Mouse (Mus musculus): Measurements from ENCODE around the gene Tbc1d8b. TPM values are rescaled to one million over a fixed set of nuclear protein-coding genes. Genes with fewer than 3 reads are reported as not detected.
"Not testable (repeated sequence)": the region's sequence is repeated elsewhere in the genome, so short reads cannot be mapped to it uniquely, and the experiment has no call there.

Gene Tbc1d8b
- 1 to 10 TPM; 5.3 to 6.1 (median 5.6) TPM for total RNA-seq (2022)

- peak; percentile 90 for DNase-seq (ENCODE audit: low spot score)
Measured at GRCm38 (mm10) chrX:139684775-139685695, at the start of gene Tbc1d8b. Gene Tbc1d8b, plus strand, starts transcription at chrX:139684996.

- DNase-seq (ENCODE audit: low spot score): no peak
Measured at GRCm38 (mm10) chrX:139639744-139640143, 45.1 kb upstream of the Tbc1d8b start.

DNA sequence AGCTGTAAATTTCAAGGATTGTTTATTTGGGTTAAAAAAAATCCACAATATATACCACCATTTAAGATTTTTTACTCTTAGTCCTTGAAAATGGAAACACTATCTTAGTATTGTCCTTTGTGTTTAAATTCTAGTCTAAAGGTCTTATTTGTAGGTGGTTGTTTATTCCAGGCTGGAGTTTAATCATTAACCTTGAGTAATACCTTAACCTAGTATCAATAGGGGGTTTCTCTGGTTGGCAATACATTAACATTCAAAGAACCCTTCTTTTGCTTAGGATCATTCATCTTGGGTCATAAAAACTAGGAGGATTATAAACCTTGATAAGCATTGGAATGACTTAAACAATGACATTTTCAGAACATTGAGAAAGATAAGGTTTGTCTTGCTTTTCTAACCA lies 44.4 kb upstream of the Tbc1d8b start:
- no peak for DNase-seq (ENCODE audit: low spot score)

GRCm38 (mm10) chrX:139652226-139652625 lies 32.6 kb upstream of the Tbc1d8b start:
- no peak for DNase-seq (ENCODE audit: low spot score)

DNA sequence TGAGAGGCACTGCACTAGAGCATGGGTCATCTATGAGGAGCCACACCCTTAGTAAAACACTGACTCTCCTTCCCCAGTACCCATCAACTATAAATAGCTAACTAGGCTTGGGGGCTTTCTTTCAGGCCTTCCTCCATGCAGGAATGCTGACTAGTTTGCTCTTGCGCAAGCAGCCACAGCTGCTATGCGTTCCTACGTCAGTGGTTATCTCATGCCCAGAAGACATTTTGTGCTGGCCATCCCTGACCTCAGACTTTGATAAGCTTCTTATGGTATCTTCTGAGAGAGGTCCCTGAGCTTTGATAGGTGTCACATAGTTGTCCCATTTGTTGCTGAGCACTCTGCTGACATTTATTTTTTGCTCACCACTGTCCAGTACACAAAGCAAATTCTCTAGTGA lies 31.5 kb upstream of the Tbc1d8b start:
- no peak for DNase-seq (ENCODE audit: low spot score)

DNA sequence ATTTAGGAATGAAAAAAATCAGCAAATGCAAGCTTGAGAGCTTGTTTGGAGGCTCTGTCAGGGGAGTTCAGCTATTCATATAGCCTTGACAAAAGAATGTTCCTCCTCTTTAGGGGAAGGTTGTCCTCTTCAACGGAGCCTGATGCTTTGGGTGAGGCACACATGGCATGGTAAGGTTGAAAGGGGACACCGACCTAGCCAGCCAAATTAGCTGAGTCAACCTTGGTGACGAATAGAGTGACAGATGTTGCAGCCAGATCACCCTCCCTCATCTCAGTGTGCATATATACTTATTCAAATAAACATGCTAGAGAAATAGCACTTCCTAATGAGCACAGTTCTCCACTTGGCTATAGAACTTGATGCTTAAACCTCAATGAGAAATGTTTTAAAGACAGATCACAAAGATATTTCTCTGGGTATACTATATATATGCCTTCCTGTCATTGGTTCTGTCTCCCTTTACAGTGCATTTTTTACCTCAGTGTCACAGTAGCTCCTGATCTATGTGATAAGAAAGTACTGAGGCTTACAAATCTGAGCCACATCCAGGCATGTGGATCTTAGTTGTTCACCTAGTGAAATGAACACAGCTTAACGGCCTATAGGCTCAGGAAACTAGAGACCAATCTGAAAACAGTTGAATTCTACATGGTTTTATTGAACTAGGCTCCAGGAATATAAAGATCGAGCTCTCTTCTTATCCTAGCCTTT lies 30.3 kb upstream of the Tbc1d8b start:
- DNase-seq (ENCODE audit: low spot score): no peak

GRCm38 (mm10) chrX:139662111-139662510 lies 22.7 kb upstream of the Tbc1d8b start:
- no peak for DNase-seq (ENCODE audit: low spot score)

DNA sequence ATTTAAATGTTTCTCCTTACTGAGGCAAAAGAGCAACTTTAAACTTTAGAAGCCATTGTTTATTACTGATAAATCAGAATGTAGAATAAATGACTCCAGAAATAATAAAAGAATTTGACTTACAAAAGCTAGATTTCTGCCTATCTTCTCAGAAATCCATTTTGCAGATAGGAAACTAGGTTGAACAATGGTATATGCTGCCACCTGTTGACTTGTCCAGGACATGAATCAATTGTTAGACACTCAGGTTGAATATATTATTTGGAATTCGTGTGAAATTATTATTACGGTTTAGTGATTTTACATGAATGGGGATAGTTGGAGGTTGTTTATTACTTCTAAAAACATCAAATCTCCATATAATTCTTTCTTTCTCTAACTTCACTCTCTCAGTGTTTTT lies 19.0 kb upstream of the Tbc1d8b start:
- DNase-seq (ENCODE audit: low spot score): no peak

DNA sequence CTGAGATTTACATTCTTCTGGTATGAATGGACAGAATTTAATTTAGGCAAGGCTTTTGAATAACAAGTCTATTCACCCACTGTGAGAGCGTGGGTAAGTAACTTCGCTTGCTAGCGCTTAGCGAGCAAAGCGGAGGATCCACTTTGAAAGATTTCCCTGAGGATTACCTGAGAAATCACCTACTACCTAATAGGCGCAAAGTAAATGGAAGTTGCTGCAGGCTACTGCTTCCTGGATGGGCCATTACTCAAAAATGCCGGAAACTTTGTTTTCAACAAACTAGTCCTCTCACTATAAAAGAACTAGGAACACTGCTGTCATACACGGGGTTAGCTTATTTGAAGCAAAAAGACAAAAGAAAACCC lies 404 bp upstream of the Tbc1d8b start:
- no peak for DNase-seq (ENCODE audit: low spot score)

- no peak for DNase-seq (ENCODE audit: low spot score)
Measured at GRCm38 (mm10) chrX:139714381-139714780, 29.6 kb downstream of the Tbc1d8b start, which contains the start of gene Gm15013. Gene Gm15013, minus strand, starts transcription at chrX:139714481.

DNA sequence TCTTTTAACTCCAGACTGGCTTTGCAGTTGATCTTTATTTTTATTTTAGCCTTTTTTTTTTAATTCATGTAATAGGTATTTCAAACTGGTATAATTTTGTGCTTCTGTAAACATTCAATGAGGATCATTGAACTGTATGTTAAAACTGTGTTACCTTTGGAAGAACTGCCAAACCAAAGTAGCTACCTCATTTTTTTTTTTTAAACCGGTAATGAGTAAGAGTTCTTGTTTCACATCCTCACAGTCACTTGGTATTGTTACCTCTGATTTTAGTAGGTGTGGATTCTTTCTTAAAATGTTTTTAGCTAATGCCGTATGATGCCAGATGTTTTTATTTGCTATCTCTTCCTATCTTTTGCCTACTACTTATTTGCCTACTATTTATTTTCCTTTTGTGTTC lies 37.6 kb downstream of the Tbc1d8b start:
- DNase-seq (ENCODE audit: low spot score): no peak

DNA sequence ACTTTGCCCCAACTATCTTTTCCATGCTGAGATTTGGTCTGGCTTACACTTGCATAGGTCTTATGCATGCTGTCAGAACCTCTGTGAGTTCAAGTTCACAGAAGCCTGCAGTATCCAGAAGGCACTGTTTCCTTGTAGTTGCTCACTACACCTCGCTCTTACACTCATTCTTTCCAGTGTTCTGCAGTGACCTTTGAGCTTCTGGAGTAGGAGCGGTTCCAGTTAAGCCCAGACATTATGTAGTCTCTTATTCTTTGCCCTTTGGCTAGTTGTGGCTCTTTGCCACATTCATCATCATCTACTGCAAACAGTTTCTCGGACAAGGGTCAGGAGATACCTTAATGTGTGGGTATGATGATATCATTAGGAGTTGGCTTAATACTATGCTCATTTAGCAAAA lies 45.7 kb downstream of the Tbc1d8b start:
- no peak for DNase-seq (ENCODE audit: low spot score)

DNA sequence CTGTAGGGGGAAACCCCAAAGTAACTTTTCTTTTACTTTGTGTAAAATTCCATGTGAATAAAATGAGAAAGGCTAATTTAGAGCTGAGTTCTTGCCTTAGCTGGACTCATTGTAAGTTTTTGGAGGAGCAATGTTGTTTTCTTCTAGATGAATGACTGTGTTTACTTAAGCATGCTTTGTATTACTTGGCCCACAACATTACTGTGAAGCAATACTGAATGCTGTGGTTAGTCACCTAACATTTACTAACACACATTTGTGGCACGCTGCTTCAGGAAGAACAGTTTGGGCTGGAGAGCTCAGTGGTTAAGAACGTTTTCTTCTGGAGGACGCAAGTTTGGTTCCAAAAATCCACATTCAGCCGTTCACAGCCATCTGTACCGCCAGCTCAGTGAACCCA lies 52.3 kb downstream of the Tbc1d8b start:
- DNase-seq (ENCODE audit: low spot score): no peak

- DNase-seq (ENCODE audit: low spot score): peak; percentile 1
Measured at GRCm38 (mm10) chrX:139751855-139752254, 67.1 kb downstream of the Tbc1d8b start.

GRCm38 (mm10) chrX:139758634-139759033 lies 73.8 kb downstream of the Tbc1d8b start:
- DNase-seq (ENCODE audit: low spot score): not testable (repeated sequence)

DNA sequence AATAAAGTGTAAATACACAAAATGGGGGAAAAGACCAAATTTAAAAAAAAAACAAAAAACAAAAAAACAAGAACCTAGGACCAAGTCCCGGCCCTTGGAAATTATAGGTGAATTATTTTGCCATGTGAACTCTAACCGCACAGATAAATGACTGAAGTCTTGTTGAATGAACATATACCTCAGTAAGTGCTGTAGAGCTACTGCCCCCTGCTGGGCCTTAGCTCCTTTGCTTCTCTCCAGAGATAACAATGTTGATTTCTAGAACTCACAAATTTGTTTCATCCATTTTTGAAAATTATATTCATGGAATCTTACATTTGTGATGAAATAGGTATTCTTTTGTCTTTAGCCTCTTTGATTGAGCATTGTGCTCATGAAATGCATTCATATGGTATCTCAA lies 77.8 kb downstream of the Tbc1d8b start:
- no peak for DNase-seq (ENCODE audit: low spot score)

DNA sequence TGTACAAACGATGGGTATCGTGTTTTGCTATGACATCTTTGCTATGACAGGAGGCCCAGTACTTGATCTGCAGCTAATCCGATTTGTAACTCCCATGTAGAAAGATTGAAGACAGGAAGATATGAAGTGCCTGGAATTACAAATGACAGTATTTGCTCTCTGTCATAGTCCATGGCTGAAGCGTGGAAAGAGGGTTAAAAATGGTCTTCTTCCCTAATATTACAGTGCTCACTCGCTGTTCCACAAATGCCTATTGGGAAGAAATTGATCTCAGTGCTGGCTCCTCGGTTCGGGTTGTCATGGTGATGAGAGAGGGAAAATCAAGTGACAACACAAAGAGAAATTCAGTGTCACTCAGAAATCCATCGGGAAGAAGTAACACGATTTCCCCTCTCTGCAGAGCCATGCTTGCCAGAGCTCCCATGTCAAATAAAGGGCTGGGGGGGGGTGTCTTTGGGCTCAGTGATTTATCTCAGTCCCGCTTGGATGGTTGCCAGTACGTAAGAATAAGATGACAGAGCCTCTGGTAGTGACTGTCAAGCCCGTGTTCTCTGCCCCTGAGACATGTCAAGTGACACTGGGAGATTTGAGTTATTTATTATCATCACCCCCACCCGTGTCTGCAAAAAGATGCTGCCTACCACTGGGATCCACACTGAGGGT lies 85.3 kb downstream of the Tbc1d8b start:
- no peak for DNase-seq (ENCODE audit: low spot score)

- peak; percentile 3 for DNase-seq (ENCODE audit: low spot score)
Measured at GRCm38 (mm10) chrX:139774309-139775083, 89.7 kb downstream of the Tbc1d8b start.

GRCm38 (mm10) chrX:139775084-139775612 lies 90.4 kb downstream of the Tbc1d8b start:
- no peak for DNase-seq (ENCODE audit: low spot score)

- DNase-seq (ENCODE audit: low spot score): no peak
Measured at GRCm38 (mm10) chrX:139777357-139777756, 92.6 kb downstream of the Tbc1d8b start.

GRCm38 (mm10) chrX:139778886-139779285 lies 94.1 kb downstream of the Tbc1d8b start:
- no peak for DNase-seq (ENCODE audit: low spot score)
